Mouse (Mus musculus): ENCODE measurements around the gene Scrt2.

GRCm38 (mm10) chr2:152069941-152070340 is 11.4 kb upstream of the Scrt2 start:
- no peak for TF ChIP-seq TAL1 (IDR thresholded peaks at IDR 0.05; ENCODE audit: low read length)
- no peak for TF ChIP-seq GATA1 (IDR thresholded peaks at IDR 0.05; ENCODE audit: low read length)

All from erythroblast, embryonic 14.5 days (primary cell).